Mouse (Mus musculus): ENCODE results near the gene Pm20d2. TPM values are rescaled to one million over a fixed set of nuclear protein-coding genes. Genes with fewer than 3 reads are reported as not detected.
A peak's percentile ranks its signal among the peaks of the same experiment; 100 is the strongest.

Pm20d2 gene
- polyA plus RNA-seq, 1 experiment = 0.60 TPM

GRCm38 (mm10) chr4:33198117-33198516 is 8.6 kb upstream of the Pm20d2 start:
- TF ChIP-seq CTCF (IDR thresholded peaks at IDR 0.05; ENCODE audit: borderline replicate concordance, insufficient read depth, low read length) (no peak), POLR2A (IDR thresholded peaks at IDR 0.05; ENCODE audit: low read depth, low read length) (no peak)
- no peak overlapping the region for H3K27ac ChIP-seq (ENCODE audit: insufficient read depth, low read length)

GRCm38 (mm10) chr4:33188781-33189734 is 479 bp downstream of the Pm20d2 start:
- TF ChIP-seq POLR2A (IDR thresholded peaks at IDR 0.05; ENCODE audit: low read depth, low read length) (no peak), CTCF (IDR thresholded peaks at IDR 0.05; ENCODE audit: borderline replicate concordance, insufficient read depth, low read length) (no peak)
- Histone ChIP-seq H3K27ac (ENCODE audit: insufficient read depth, low read length) (no peak overlapping the region), H3K4me3 (ENCODE audit: insufficient read depth, low read length) (peak overlapping the region; percentile 47)

More at GRCm38 (mm10) chr4:33198117-33198516, 8.6 kb upstream of the Pm20d2 start:
- H3K4me3 ChIP-seq (ENCODE audit: insufficient read depth, low read length) = no peak overlapping the region
- no peaks in the 10 kb centered on the region for H3K4me1 ChIP-seq (ENCODE audit: control insufficient read depth, insufficient read depth, low read length)

GRCm38 (mm10) chr4:33188164-33188563 is 1.4 kb downstream of the Pm20d2 start:
- no peak overlapping the region for H3K4me3 ChIP-seq (ENCODE audit: insufficient read depth, low read length)
- TF ChIP-seq POLR2A (IDR thresholded peaks at IDR 0.05; ENCODE audit: low read depth, low read length) (no peak), CTCF (IDR thresholded peaks at IDR 0.05; ENCODE audit: borderline replicate concordance, insufficient read depth, low read length) (no peak)
- no peak overlapping the region for H3K27ac ChIP-seq (ENCODE audit: insufficient read depth, low read length)
- no peaks in the 10 kb centered on the region for H3K4me1 ChIP-seq (ENCODE audit: control insufficient read depth, insufficient read depth, low read length)

More at GRCm38 (mm10) chr4:33188781-33189734, 479 bp downstream of the Pm20d2 start:
- no peaks in the 10 kb centered on the region for H3K4me1 ChIP-seq (ENCODE audit: control insufficient read depth, insufficient read depth, low read length)

GRCm38 (mm10) chr4:33183477-33183876 is 6.1 kb downstream of the Pm20d2 start:
- no peak for TF ChIP-seq POLR2A (IDR thresholded peaks at IDR 0.05; ENCODE audit: low read depth, low read length)
- no peak for TF ChIP-seq CTCF (IDR thresholded peaks at IDR 0.05; ENCODE audit: borderline replicate concordance, insufficient read depth, low read length)
- H3K27ac ChIP-seq (ENCODE audit: insufficient read depth, low read length) = no peak overlapping the region
- H3K4me1 ChIP-seq (ENCODE audit: control insufficient read depth, insufficient read depth, low read length) = no peaks in the 10 kb centered on the region
- H3K4me3 ChIP-seq (ENCODE audit: insufficient read depth, low read length) = no peak overlapping the region

- no peaks in the 10 kb centered on the region for H3K4me1 ChIP-seq (ENCODE audit: control insufficient read depth, insufficient read depth, low read length)
- H3K27ac ChIP-seq (ENCODE audit: insufficient read depth, low read length) = no peak overlapping the region
- TF ChIP-seq CTCF (IDR thresholded peaks at IDR 0.05; ENCODE audit: borderline replicate concordance, insufficient read depth, low read length) (no peak), POLR2A (IDR thresholded peaks at IDR 0.05; ENCODE audit: low read depth, low read length) (no peak)
- H3K4me3 ChIP-seq (ENCODE audit: insufficient read depth, low read length) = no peak overlapping the region
These were observed 37.2 kb downstream of the Pm20d2 start for GRCm38 (mm10) chr4:33152087-33153038.

GRCm38 (mm10) chr4:33149150-33149549 is 40.4 kb downstream of the Pm20d2 start:
- TF ChIP-seq POLR2A (IDR thresholded peaks at IDR 0.05; ENCODE audit: low read depth, low read length) = no peak
- no peak for TF ChIP-seq CTCF (IDR thresholded peaks at IDR 0.05; ENCODE audit: borderline replicate concordance, insufficient read depth, low read length)
- H3K27ac ChIP-seq (ENCODE audit: insufficient read depth, low read length) = no peak overlapping the region
- no peaks in the 10 kb centered on the region for H3K4me1 ChIP-seq (ENCODE audit: control insufficient read depth, insufficient read depth, low read length)
- no peak overlapping the region for H3K4me3 ChIP-seq (ENCODE audit: insufficient read depth, low read length)

GRCm38 (mm10) chr4:33147825-33148224 is 41.7 kb downstream of the Pm20d2 start:
- Histone ChIP-seq H3K4me1 (ENCODE audit: control insufficient read depth, insufficient read depth, low read length) (no peaks in the 10 kb centered on the region), H3K27ac (ENCODE audit: insufficient read depth, low read length) (no peak overlapping the region), H3K4me3 (ENCODE audit: insufficient read depth, low read length) (no peak overlapping the region)
- no peak for TF ChIP-seq CTCF (IDR thresholded peaks at IDR 0.05; ENCODE audit: borderline replicate concordance, insufficient read depth, low read length)
- no peak for TF ChIP-seq POLR2A (IDR thresholded peaks at IDR 0.05; ENCODE audit: low read depth, low read length)

GRCm38 (mm10) chr4:33146679-33147291 is 42.8 kb downstream of the Pm20d2 start:
- Histone ChIP-seq H3K27ac (ENCODE audit: insufficient read depth, low read length) (no peak overlapping the region), H3K4me1 (ENCODE audit: control insufficient read depth, insufficient read depth, low read length) (no peaks in the 10 kb centered on the region), H3K4me3 (ENCODE audit: insufficient read depth, low read length) (no peak overlapping the region)
- no peak for TF ChIP-seq CTCF (IDR thresholded peaks at IDR 0.05; ENCODE audit: borderline replicate concordance, insufficient read depth, low read length)
- TF ChIP-seq POLR2A (IDR thresholded peaks at IDR 0.05; ENCODE audit: low read depth, low read length) = no peak

GRCm38 (mm10) chr4:33132221-33132620 is 57.3 kb downstream of the Pm20d2 start, which contains the start of gene Gabrr1:
Gabrr1 (plus strand) TSS chr4:33132521.
- no peak for TF ChIP-seq CTCF (IDR thresholded peaks at IDR 0.05; ENCODE audit: borderline replicate concordance, insufficient read depth, low read length)
- no peak within 1 kb of the TSS for H3K27ac ChIP-seq (ENCODE audit: insufficient read depth, low read length)
- no peaks in the 10 kb centered on the region for H3K4me1 ChIP-seq (ENCODE audit: control insufficient read depth, insufficient read depth, low read length)
- no peak within 1 kb of the TSS for H3K4me3 ChIP-seq (ENCODE audit: insufficient read depth, low read length)
